ENCODE assay signal across 8 mouse cellular contexts in genomic region chr4:136145362-136145885, GRCm38 (mm10). TPM values are rescaled to one million over a fixed set of nuclear protein-coding genes. Genes with fewer than 3 reads are reported as not detected.
DNase-seq lines count a peak whose midpoint lies in the region; ATAC-seq and TF ChIP-seq lines count a peak whose summit lies in the region.

No protein-coding gene starts in this region.

- peaks cover 4% of the 10 kb centered on the region; the same call in 1 of the 2 replicates for H3K79me2 ChIP-seq in liver, adult 2 months (ENCODE audit: control insufficient read depth, insufficient read depth, low read length)

- DNase-seq in liver, adult 2 months (ENCODE audit: extremely low read depth, low read depth, low spot score) = peak; percentile 50
- no peak for DNase-seq in liver
- DNase-seq in forebrain, embryonic 10.5 days (ENCODE audit: extremely low spot score, low spot score) = no peak
- DNase-seq in limb, embryonic 10.5 days (ENCODE audit: low spot score) = no peak
- no peak for DNase-seq in thymus, adult 18-20 months
- no peak for DNase-seq in spleen, postnatal 36 days (ENCODE audit: low spot score in 2 of 2)
- DNase-seq in layer of hippocampus, adult 9-10 months (ENCODE audit: low spot score) = no peak

- H3K36me3 ChIP-seq in liver, adult 2 months (ENCODE audit: control insufficient read depth, insufficient read depth, low read length) = peaks cover 3% of the 10 kb centered on the region; the same call in 1 of the 2 replicates
- H3K36me3 ChIP-seq in forebrain, embryonic 10.5 days (replicated peaks) = peaks cover 13% of the 10 kb centered on the region
- H3K36me3 ChIP-seq in limb, embryonic 10.5 days = peaks cover 10% of the 10 kb centered on the region; the same call in 1 of the 2 replicates
- H3K36me3 ChIP-seq in neural tube, embryonic 13.5 days = no peaks in the 10 kb centered on the region

- 17% methylated on average over 11 of the region's 11 CpGs for WGBS in liver, adult 2 months
- WGBS in forebrain, embryonic 10.5 days = 10% methylated on average over 11 of the region's 11 CpGs
- WGBS in limb, embryonic 10.5 days = 10% methylated on average over 11 of the region's 11 CpGs
- WGBS in neural tube, embryonic 13.5 days = 9% methylated on average over 11 of the region's 11 CpGs

- H3K9ac ChIP-seq in liver, adult 2 months (ENCODE audit: low read depth, low read length) = peak overlapping the region; percentile 68
- H3K9ac ChIP-seq in neural tube, embryonic 13.5 days = peak overlapping the region; percentile 89

- no peak for TF ChIP-seq POLR2A in liver, adult 2 months (IDR thresholded peaks at IDR 0.05; ENCODE audit: extremely low read depth, insufficient read depth, low read length)

- no peaks in the 10 kb centered on the region for H3K9me3 ChIP-seq in forebrain, embryonic 10.5 days
- H3K9me3 ChIP-seq in limb, embryonic 10.5 days (replicated peaks) = no peaks in the 10 kb centered on the region
- H3K9me3 ChIP-seq in neural tube, embryonic 13.5 days = no peaks in the 10 kb centered on the region

- no peak for TF ChIP-seq CTCF in liver, adult 2 months (IDR thresholded peaks at IDR 0.05; ENCODE audit: low read depth, low read length)

- no peak for ATAC-seq in neural tube, embryonic 13.5 days (ENCODE audit: low read depth)

- H3K4me2 ChIP-seq in neural tube, embryonic 13.5 days = peak overlapping the region; percentile 82

- no peaks in the 10 kb centered on the region for H3K27me3 ChIP-seq in liver, adult 2 months (ENCODE audit: control insufficient read depth, insufficient read depth, low read length)
- peaks cover 27% of the 10 kb centered on the region for H3K27me3 ChIP-seq in forebrain, embryonic 10.5 days (ENCODE audit: poor library complexity, severe bottlenecking)
- H3K27me3 ChIP-seq in limb, embryonic 10.5 days (ENCODE audit: low read depth, poor library complexity, severe bottlenecking) = no peaks in the 10 kb centered on the region
- peaks cover 24% of the 10 kb centered on the region for H3K27me3 ChIP-seq in neural tube, embryonic 13.5 days

- H3K4me1 ChIP-seq in liver, adult 2 months (ENCODE audit: control insufficient read depth, insufficient read depth, low read length) = peaks cover 26% of the 10 kb centered on the region
- peaks cover 92% of the 10 kb centered on the region for H3K4me1 ChIP-seq in forebrain, embryonic 10.5 days
- H3K4me1 ChIP-seq in limb, embryonic 10.5 days = peaks cover 83% of the 10 kb centered on the region
- H3K4me1 ChIP-seq in neural tube, embryonic 13.5 days (replicated peaks) = peaks cover 81% of the 10 kb centered on the region

- peak overlapping the region; percentile 36 for H3K4me3 ChIP-seq in liver, adult 2 months (ENCODE audit: insufficient read depth, low read depth, low read length)
- H3K4me3 ChIP-seq in forebrain, embryonic 10.5 days = peak overlapping the region; percentile 81
- H3K4me3 ChIP-seq in limb, embryonic 10.5 days = peak overlapping the region; percentile 88
- H3K4me3 ChIP-seq in neural tube, embryonic 13.5 days = peak overlapping the region; percentile 57

- peak overlapping the region; percentile 95 for H3K27ac ChIP-seq in liver, adult 2 months (replicated peaks; ENCODE audit: insufficient read depth, low read depth, low read length)
- H3K27ac ChIP-seq in forebrain, embryonic 10.5 days = peak overlapping the region; percentile 97
- H3K27ac ChIP-seq in limb, embryonic 10.5 days = peak overlapping the region; percentile 96
- peak overlapping the region; percentile 93 for H3K27ac ChIP-seq in neural tube, embryonic 13.5 days (replicated peaks)

RNA-seq across cellular contexts. Expression of gene Id3, which starts 2.1 kb away (rescaled TPM):
- total RNA-seq in liver, adult 2 months (2014; rRNA removed) = 33.2 and 47.4 TPM in 2 replicates
- 181 and 274 TPM in 2 replicates for polyA plus RNA-seq in liver, adult 2 months (2012; rRNA removed)
- polyA plus RNA-seq in forebrain, embryonic 10.5 days (2016; fragmentation: Nextera tagmentation; extraction: Ambion mirVana) = 488 and 529 TPM in 2 replicates
- 375 and 475 TPM in 2 replicates for polyA plus RNA-seq in limb, embryonic 10.5 days (2016; fragmentation: Nextera tagmentation; extraction: Ambion mirVana)
- 235 and 273 TPM in 2 replicates for polyA plus RNA-seq in neural tube, embryonic 13.5 days (2015; fragmentation: Nextera tagmentation; extraction: Ambion mirVana)

RNA-seq across cellular contexts. Expression of gene E2f2, which starts 26.8 kb away (rescaled TPM):
- 0.40 and 0.46 TPM in 2 replicates for total RNA-seq in liver, adult 2 months (2014; rRNA removed)
- 0.75 and 0.76 TPM in 2 replicates for polyA plus RNA-seq in liver, adult 2 months (2012; rRNA removed)
- 10.3 and 11.4 TPM in 2 replicates for polyA plus RNA-seq in forebrain, embryonic 10.5 days (2016; fragmentation: Nextera tagmentation; extraction: Ambion mirVana)
- polyA plus RNA-seq in limb, embryonic 10.5 days (2016; fragmentation: Nextera tagmentation; extraction: Ambion mirVana) = 6.4 and 7.3 TPM in 2 replicates
- 2.5 and 3.3 TPM in 2 replicates for polyA plus RNA-seq in neural tube, embryonic 13.5 days (2015; fragmentation: Nextera tagmentation; extraction: Ambion mirVana)

Comparison
In these comparisons a context has a peak if more than half of its experiments do, and no peak if none do; other contexts are left out.
1. H3K4me3 ChIP-seq: peak in every context shown above with its lines; median percentile 88 in limb, embryonic 10.5 days; 81 in forebrain, embryonic 10.5 days; 57 in neural tube, embryonic 13.5 days; 36 in liver, adult 2 months.